Mouse (Mus musculus) cortical plate, adult 2 months (tissue): ENCODE results near the gene Cers6.

Experiments
- CTCF ChIP-seq: fragments of 200-500 bp; IDR thresholded peaks from 2 replicates; pipeline ENCODE4 v1.5.1; 2011; ENCODE audit warnings: mild to moderate bottlenecking, control low read depth, low read length; ENCODE audit not compliant: insufficient read depth; ENCODE audit errors: extremely low read depth
- POLR2A ChIP-seq: fragments of 200-500 bp; IDR thresholded peaks from 2 replicates; pipeline ENCODE4 v1.6.1; 2011; ENCODE audit warnings: mild to moderate bottlenecking, low read length, control low read depth; ENCODE audit not compliant: insufficient read depth; ENCODE audit errors: extremely low read depth

GRCm38 (mm10) chr2:68935721-68936294 is 74.6 kb downstream of the Cers6 start:
- TF ChIP-seq CTCF (no peak), POLR2A (no peak)
